Mouse (Mus musculus) embryonic facial prominence, embryonic 13.5 days (tissue): ENCODE measurements at regions not wholly inside any gene's neighbourhood (a gene's known extent, or its start where the extent isn't known, plus 50 kb on each side); places are given as distances from the start of the nearest gene placed in this dataset. TPM values are rescaled to one million over a fixed set of nuclear protein-coding genes. Genes with fewer than 3 reads are reported as not detected.

Experiments used
- ATAC-seq: fragments of 200-750 bp; cut with Nextera tagmentation; 2 replicates; pipeline ENCODE4 v1.8.0; 2017; ENCODE audit warnings: low read depth; ENCODE audit not compliant: insufficient number of reproducible peaks, insufficient read depth, low FRiP score, low TSS enrichment
- H3K27ac ChIP-seq: fragments of 300-500 bp; sonication (generic); 2 replicates; pipeline ENCODE4 v1.5.1; 2015; ENCODE audit warnings: moderate library complexity, mild to moderate bottlenecking, inconsistent platforms
- H3K27me3 ChIP-seq: fragments of 300-500 bp; sonication (generic); 2 replicates; pipeline ENCODE4 v1.6.1; 2015; ENCODE audit warnings: mild to moderate bottlenecking, inconsistent platforms
- H3K36me3 ChIP-seq: fragments of 300-500 bp; sonication (generic); 2 replicates; pipeline ENCODE4 v1.6.1; 2015; ENCODE audit warnings: mild to moderate bottlenecking, inconsistent platforms
- H3K4me1 ChIP-seq: fragments of 300-500 bp; sonication (generic); 2 replicates; pipeline ENCODE4 v1.6.1; 2015; ENCODE audit warnings: inconsistent platforms
- H3K4me2 ChIP-seq: fragments of 300-500 bp; sonication (generic); 2 replicates; pipeline ENCODE4 v1.6.1; 2015; ENCODE audit warnings: moderate library complexity, mild to moderate bottlenecking, inconsistent platforms
- H3K4me3 ChIP-seq: fragments of 300-500 bp; sonication (generic); 2 replicates; pipeline ENCODE4 v1.5.1; 2015; ENCODE audit warnings: mild to moderate bottlenecking, inconsistent platforms
- H3K9ac ChIP-seq: fragments of 300-500 bp; sonication (generic); 2 replicates; pipeline ENCODE4 v1.6.1; 2015; ENCODE audit warnings: mild to moderate bottlenecking, inconsistent platforms
- H3K9me3 ChIP-seq: fragments of 300-500 bp; sonication (generic); 2 replicates; pipeline ENCODE4 v1.6.1; 2016; ENCODE audit warnings: inconsistent platforms
- WGBS: fragments of 180-500 bp; shearing (Covaris S2); methylation state at CpG from one replicate; pipeline ENCODE4 v1.1.7; 2015; ENCODE audit warnings: mixed read lengths; 5-methylcytosine and 5-hydroxymethylcytosine counted together
- microRNA-seq: library from miRNA; unstranded; fragments of <30 nt; microRNA quantifications from one replicate; pipeline ENCODE4, GENCODE M21; 2016

DNA sequence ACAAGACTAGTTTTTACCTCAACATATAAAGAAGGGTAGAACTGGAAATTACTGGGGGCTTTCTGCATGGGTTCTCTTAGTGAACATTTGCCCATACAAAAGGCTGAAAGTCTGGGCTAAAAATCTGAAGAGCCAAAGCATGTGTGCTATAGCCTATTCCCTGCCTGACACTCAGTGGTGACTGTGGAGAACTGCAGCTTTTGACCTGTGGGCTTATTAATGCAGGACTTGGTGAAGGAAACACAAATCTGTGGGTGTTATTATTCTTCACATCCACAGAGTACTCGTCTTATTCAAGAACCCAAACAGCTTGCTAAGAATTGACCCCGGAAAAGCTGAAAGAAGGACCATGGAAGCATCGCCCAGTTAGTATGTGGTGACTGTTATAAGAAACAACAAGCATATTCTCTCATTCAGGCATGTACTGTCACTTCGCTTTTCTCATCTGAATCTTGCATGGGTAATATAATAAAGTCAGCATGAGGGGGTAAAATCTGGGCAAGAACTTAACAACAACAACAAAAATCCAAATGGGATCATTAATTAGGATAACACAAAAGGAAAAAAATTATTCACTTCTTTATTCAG, 77.2 kb upstream of the Cypt12 start:
- Histone ChIP-seq H3K9me3 (no peaks in the 10 kb centered on the region), H3K4me1 (no peaks in the 10 kb centered on the region)
- 51% methylated on average over 4 of the region's 4 CpGs for WGBS

DNA sequence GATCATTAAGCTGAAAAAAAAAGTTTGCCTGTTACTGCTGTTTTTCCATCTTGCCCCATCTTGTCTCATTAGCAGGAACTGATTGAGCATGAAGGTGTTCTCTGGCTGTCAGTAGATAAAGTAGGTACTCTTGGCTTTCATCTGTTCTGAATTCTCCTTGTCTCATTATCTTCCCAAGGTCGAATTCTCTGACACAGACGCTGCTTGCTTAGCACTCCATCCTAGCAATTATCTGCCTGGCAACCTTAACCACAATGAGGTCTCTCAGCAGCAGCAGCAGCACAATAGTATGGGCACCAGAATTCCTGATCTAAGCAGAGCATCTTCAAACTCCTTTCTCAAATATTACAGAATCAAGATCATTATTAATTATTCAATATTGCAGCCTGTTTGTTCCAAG, 52.3 kb upstream of the Cypt12 start:
- Histone ChIP-seq H3K4me1 (no peaks in the 10 kb centered on the region), H3K4me3 (no peak overlapping the region), H3K27ac (no peak overlapping the region), H3K36me3 (no peaks in the 10 kb centered on the region), H3K9me3 (no peaks in the 10 kb centered on the region), H3K9ac (no peak overlapping the region), H3K4me2 (no peak overlapping the region), H3K27me3 (no peaks in the 10 kb centered on the region)
- no peak for ATAC-seq
- WGBS, result 33% methylated on average over 2 of the region's 2 CpGs

More for the DNA sequence above, 77.2 kb upstream of the Cypt12 start:
- no peak for ATAC-seq
- no peak overlapping the region for H3K27ac ChIP-seq
- no peak overlapping the region for H3K4me2 ChIP-seq
- no peaks in the 10 kb centered on the region for H3K27me3 ChIP-seq
- H3K9ac ChIP-seq, result no peak overlapping the region
- no peak overlapping the region for H3K4me3 ChIP-seq
- no peaks in the 10 kb centered on the region for H3K36me3 ChIP-seq

DNA sequence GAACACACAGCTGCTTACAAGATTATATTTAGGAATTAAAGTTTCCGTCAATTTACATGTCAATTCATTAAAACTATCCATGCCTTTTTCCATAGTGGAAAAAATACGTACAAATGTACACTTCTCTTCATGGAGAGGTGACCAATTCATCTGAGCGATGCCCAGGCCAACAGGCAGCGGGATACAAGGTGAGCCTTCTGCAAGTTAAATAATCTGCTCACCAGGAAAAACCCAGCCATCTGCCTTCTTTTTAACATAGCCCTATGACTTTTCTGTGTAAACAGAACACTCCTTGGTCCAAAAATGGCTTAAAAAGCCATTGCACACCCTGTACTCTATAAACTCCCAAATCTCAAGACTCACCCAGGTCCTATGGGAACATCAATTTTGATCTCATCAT, 51.5 kb upstream of the Cypt12 start:
- ATAC-seq, result no peak
- H3K27ac ChIP-seq, result no peak overlapping the region
- no peaks in the 10 kb centered on the region for H3K4me1 ChIP-seq
- H3K4me3 ChIP-seq, result no peak overlapping the region
- H3K9ac ChIP-seq, result no peak overlapping the region
- H3K36me3 ChIP-seq, result no peaks in the 10 kb centered on the region
- H3K4me2 ChIP-seq, result no peak overlapping the region
- H3K9me3 ChIP-seq, result no peaks in the 10 kb centered on the region
- H3K27me3 ChIP-seq, result no peaks in the 10 kb centered on the region
- WGBS, result 85% methylated on average over 4 of the region's 4 CpGs

Small RNA genes in the stretch of these regions (microRNA-seq; reads per million reads assigned to microRNA genes)
- not detected for gene Mir124a-2
